Mouse (Mus musculus) limb, embryonic 10.5 days (tissue): ENCODE results near the gene B4galnt1. TPM values are rescaled to one million over a fixed set of nuclear protein-coding genes. Genes with fewer than 3 reads are reported as not detected.
"Not testable (repeated sequence)": the region's sequence is repeated elsewhere in the genome, so short reads cannot be mapped to it uniquely, and the experiment has no call there.

Source experiments
- DNase-seq: peaks from one replicate; pipeline ENCODE4 v3.0.0-alpha.2; 2017; ENCODE audit warnings: low spot score
- H3K27ac ChIP-seq: fragments of 300-500 bp; sonication (generic); 2 replicates; pipeline ENCODE4 v1.5.1; 2016; ENCODE audit warnings: mild to moderate bottlenecking
- H3K27me3 ChIP-seq: fragments of 300-500 bp; sonication (generic); 2 replicates; pipeline ENCODE4 v1.6.1; 2016; ENCODE audit warnings: low read depth, mild to moderate bottlenecking; ENCODE audit not compliant: poor library complexity, severe bottlenecking
- H3K36me3 ChIP-seq: fragments of 300-500 bp; sonication (generic); 2 replicates; pipeline ENCODE4 v1.6.1; 2016; ENCODE audit warnings: mild to moderate bottlenecking, moderate library complexity
- H3K4me1 ChIP-seq: fragments of 300-500 bp; sonication (generic); 2 replicates; pipeline ENCODE4 v1.6.1; 2016
- H3K4me3 ChIP-seq: fragments of 300-500 bp; sonication (generic); 2 replicates; pipeline ENCODE4 v1.5.1; 2016; ENCODE audit warnings: mild to moderate bottlenecking, moderate library complexity
- H3K9me3 ChIP-seq: fragments of 300-500 bp; sonication (generic); replicated peaks from 2 replicates; pipeline ENCODE4 v1.6.1; 2016; ENCODE audit warnings: mild to moderate bottlenecking
- WGBS: fragments of 180-500 bp; shearing (Covaris S2); methylation state at CpG from one replicate; pipeline ENCODE4 v1.1.7; 2016; 5-methylcytosine and 5-hydroxymethylcytosine counted together
- polyA plus RNA-seq: library from polyadenylated mRNA; unstranded; fragments of >200 nt; fragmentation: Nextera tagmentation; extraction: Ambion mirVana; gene quantifications from 2 replicates; pipeline ENCODE4 v1.2.1, GENCODE M21; 2016

The B4galnt1 gene
- polyA plus RNA-seq, 1 experiment from 2014 or later = 2.8 TPM

DNA sequence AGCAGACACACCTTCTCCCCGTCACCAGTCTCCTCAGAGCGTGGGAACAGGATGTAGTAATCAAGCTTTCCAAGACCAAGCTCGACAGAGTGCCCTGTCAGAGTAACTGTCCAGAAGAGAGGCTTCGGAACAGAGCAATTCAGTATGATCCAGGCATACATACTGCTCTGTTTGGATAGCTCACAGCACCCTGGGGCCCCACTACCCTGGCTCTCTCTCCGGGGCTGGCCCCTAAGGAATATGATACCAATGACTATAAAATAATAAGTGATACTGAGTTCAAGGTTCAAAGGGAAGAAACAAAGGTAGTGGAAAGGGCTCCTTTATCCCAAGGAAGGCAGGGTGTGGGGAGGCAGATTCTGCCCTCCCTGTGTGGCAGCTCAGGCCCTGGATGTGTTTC lies 32.6 kb upstream of the B4galnt1 start:
- 63% methylated on average over 5 of the region's 5 CpGs for WGBS
- no peaks in the 10 kb centered on the region for H3K27me3 ChIP-seq
- DNase-seq = no peak

DNA sequence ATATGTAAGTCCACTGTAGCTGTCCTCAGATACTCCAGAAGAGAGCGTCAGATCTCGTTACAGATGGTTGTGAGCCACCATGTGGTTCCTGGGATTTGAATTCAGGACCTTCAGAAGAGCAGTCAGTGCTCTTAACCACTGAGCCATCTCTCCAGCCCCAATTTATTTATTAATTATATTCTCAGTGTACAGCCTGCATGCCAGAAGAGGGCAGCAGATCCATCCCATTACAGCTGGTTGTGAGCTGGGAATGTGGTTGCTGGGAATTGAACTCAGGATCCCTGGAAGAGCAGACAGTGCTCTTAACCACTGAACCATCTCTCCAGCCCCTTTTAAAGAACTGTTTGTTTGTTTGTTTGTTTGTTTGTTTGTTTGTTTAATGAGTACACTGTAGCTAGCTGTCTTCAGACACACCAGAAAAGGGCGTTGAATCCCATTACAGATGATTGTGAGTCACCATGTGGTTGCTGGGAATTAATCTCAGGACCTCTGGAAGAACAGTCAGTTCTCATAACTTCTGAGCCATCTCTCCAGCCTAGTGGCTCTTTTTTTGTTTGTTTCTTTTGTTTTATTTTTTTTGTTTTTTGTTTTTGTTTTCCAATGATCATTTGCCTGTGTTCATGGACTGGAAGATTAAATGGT lies 30.5 kb upstream of the B4galnt1 start:
- 91% methylated on average over 3 of the region's 3 CpGs for WGBS
- H3K27ac ChIP-seq, H3K36me3 ChIP-seq, H3K4me3 ChIP-seq, H3K9me3 ChIP-seq, DNase-seq, H3K4me1 ChIP-seq, H3K27me3 ChIP-seq: not testable (repeated sequence)

More for the DNA sequence above, 32.6 kb upstream of the B4galnt1 start:
- Histone ChIP-seq H3K4me1 (peaks cover 8% of the 10 kb centered on the region), H3K4me3 (no peak overlapping the region), H3K27ac (no peak overlapping the region), H3K9me3 (no peaks in the 10 kb centered on the region), H3K36me3 (no peaks in the 10 kb centered on the region)

DNA sequence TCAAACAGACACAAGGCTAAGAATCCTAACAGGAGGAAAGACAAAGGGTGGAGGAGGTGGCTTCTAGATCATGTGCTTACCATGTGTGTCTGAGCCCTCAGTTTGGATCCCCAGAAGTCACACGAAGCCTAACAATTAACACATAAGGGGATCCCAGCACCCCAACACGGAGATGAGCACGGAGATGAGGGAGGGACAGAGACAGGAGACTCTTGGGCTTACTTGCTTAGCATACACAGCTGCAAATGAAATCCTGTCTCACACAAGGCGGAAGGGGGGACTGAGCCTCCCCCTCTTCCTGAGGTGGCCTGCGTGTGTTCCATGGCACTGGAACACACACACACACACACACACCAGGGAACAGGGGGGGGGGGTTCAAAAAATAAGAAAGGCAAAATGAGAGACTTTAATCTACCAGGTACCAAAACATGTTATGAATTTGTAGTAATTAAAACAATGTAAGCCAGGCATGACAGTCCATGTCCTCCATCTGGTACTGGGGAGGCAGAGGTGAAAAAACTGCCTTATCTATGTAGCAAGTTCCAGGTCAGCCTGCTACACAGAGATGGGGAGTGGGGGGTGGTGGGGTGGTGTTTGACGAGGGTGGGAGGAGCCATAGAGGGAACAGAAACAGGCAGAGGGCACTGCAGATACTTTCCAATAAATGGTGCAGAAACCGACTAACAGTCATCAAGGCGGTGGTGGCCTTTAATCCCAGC lies 29.7 kb upstream of the B4galnt1 start:
- H3K27me3 ChIP-seq = no peaks in the 10 kb centered on the region
- no peaks in the 10 kb centered on the region for H3K9me3 ChIP-seq
- no peak for DNase-seq
- H3K4me1 ChIP-seq = peaks cover 8% of the 10 kb centered on the region
- no peaks in the 10 kb centered on the region for H3K36me3 ChIP-seq
- no peak overlapping the region for H3K4me3 ChIP-seq
- H3K27ac ChIP-seq = no peak overlapping the region
- WGBS = 61% methylated on average over 8 of the region's 8 CpGs

DNA sequence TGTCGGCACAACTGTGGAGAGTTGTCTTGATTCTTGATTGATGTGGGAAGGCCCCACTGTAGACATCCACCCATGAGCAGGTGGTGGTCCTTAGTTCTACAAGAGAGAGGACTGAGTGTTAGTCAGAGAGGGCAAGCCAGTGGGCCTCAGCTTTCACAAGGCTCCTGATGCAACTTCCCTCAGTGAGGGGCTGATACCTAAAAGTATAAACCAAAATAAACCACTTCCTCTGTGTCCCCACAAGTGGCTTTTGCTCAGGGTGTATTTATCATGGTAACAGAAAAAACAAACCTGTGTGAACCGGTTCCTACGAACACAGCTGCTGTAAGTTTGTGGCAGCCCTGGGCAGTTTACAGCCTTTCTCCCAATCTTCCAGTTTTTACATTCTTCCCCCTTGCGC lies 28.5 kb upstream of the B4galnt1 start:
- Histone ChIP-seq H3K27me3 (no peaks in the 10 kb centered on the region), H3K36me3 (no peaks in the 10 kb centered on the region), H3K4me3 (no peak overlapping the region), H3K27ac (no peak overlapping the region), H3K4me1 (peaks cover 8% of the 10 kb centered on the region), H3K9me3 (no peaks in the 10 kb centered on the region)
- no peak for DNase-seq
- WGBS = 88% methylated on average over 4 of the region's 4 CpGs

DNA sequence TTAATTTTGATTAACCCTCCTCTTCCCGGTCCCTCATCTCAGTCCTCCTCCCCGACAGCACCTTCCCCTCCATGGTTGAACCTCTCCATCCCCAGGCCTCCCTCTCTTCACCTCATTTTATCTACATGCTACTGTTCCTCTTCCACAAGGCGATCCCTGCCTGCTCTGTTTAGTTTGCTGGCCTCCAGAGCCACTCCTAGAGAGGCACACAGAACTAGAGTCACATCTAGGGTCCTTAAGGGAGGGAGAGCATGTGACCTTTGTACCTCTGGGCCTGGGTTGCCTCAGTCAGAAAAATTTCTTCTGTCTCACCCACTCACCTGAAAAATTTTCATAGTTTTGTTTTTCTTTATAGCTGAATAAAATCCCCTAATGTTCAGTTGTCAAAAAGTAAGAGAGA lies 27.1 kb upstream of the B4galnt1 start:
- Histone ChIP-seq H3K4me1 (peaks cover 8% of the 10 kb centered on the region), H3K9me3 (no peaks in the 10 kb centered on the region), H3K27me3 (no peaks in the 10 kb centered on the region), H3K27ac (no peak overlapping the region), H3K4me3 (no peak overlapping the region), H3K36me3 (no peaks in the 10 kb centered on the region)
- DNase-seq = no peak
- 89% methylated on average over 3 of the region's 3 CpGs for WGBS

DNA sequence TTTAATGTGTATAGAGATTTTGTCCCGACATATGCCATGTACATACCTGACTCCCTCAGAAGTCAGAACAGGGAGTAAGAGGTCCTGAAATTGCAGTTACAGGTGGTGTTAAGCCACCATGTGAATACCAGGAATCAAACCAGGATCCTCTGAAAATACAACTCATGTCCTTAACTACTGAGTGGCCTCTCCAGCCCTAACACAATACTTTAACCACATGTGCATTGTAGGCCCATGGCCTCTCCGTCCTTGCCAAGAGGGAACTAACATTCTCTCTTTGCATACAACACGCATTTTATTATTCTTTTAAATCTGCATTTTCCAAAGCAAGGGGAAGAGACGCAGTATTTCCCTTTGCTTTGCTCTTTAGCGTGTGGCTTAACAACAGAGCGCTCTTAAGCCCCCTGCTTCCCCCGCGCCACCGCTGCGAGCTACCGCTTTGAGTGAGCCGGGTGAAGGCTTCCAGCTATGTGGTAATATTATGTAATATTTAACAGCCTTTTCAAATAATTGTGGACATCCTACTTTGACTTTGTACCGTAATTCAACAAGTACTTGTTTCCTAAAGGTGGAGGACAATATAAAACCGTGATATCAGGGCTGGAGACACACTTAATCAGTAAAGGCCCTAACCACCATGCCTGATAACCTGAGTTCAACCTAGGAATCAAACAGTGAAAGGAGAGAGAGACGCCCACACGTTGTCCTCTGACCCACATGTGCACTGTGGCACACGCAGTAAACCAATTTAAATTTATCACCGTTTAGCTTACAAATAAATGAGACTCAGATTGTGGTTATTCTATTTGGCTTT lies 26.5 kb upstream of the B4galnt1 start:
- WGBS = 91% methylated on average over 18 of the region's 18 CpGs
- no peak overlapping the region for H3K4me3 ChIP-seq
- H3K27me3 ChIP-seq = no peaks in the 10 kb centered on the region
- no peak overlapping the region for H3K27ac ChIP-seq
- no peaks in the 10 kb centered on the region for H3K9me3 ChIP-seq
- no peaks in the 10 kb centered on the region for H3K36me3 ChIP-seq
- H3K4me1 ChIP-seq = peaks cover 8% of the 10 kb centered on the region
- DNase-seq = no peak

DNA sequence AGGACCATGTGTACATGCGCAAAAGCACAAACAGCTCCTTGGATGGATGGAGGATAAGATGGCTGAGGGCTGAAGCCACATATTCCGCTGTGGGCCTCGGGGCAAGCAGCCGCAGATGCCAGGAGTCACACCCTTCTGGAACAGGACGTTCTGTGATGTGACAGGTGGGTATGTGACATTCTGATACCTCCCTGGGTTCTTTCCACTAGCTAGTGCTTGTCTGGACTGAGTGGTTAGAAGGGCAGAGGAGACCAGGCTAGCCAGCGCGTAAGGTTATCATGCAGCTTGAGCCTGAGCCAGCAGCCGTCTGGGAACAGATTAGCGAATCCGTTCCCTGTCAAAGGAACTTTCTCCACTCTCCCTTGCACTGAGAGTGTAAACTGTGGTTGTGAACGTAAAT lies 24.1 kb upstream of the B4galnt1 start:
- Histone ChIP-seq H3K36me3 (no peaks in the 10 kb centered on the region), H3K4me3 (no peak overlapping the region), H3K9me3 (no peaks in the 10 kb centered on the region), H3K4me1 (0 out of 2 replicates have a peak, but pooled peaks cover 3% of the 10 kb centered on the region), H3K27me3 (no peaks in the 10 kb centered on the region), H3K27ac (no peak overlapping the region)
- no peak for DNase-seq
- WGBS = 89% methylated on average over 11 of the region's 11 CpGs

DNA sequence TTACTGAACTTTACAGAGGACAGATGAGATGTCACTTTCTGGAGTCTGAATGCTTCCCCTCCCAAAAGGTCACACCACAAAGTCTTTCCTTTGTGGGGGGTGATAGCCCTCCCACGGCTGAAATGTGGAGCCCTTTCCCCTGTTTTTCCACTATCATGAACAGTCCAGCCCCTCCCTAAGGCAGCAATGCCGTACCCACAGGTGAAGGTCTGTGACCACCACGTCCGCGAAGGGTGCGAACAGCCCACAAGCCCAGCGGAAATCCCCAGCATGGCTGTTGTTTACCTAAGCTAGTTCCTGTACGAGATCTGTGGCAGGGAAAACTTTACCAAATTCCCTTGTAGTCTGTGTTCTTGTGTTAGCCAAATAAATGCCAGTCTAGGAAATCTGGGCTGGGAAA lies 23.5 kb upstream of the B4galnt1 start:
- no peak overlapping the region for H3K27ac ChIP-seq
- no peaks in the 10 kb centered on the region for H3K9me3 ChIP-seq
- no peak for DNase-seq
- H3K4me1 ChIP-seq = 0 out of 2 replicates have a peak, but pooled peaks cover 3% of the 10 kb centered on the region
- 87% methylated on average over 8 of the region's 8 CpGs for WGBS
- no peak overlapping the region for H3K4me3 ChIP-seq
- no peaks in the 10 kb centered on the region for H3K36me3 ChIP-seq
- H3K27me3 ChIP-seq = no peaks in the 10 kb centered on the region

DNA sequence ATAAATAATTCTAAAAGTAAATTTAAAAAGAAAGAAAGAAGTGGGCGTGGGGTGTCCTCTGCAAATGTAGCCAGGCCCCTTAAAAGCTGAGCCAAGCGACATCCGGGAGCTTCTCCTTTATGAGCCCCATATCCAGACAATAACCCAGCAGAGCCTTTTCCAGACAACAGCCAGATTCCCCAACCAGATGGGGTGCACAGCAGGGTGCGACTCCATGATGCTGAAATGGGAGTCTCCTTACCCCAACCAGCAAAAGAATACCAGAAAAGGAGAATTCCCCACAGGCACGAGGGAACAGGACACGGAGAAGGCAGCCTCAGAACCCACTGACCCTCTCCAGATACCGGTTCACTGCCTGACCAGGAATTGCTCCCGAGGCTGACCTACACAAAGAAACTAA lies 21.8 kb upstream of the B4galnt1 start:
- Histone ChIP-seq H3K27me3 (no peaks in the 10 kb centered on the region), H3K4me1 (0 out of 2 replicates have a peak, but pooled peaks cover 3% of the 10 kb centered on the region), H3K27ac (no peak overlapping the region), H3K36me3 (no peaks in the 10 kb centered on the region), H3K9me3 (no peaks in the 10 kb centered on the region), H3K4me3 (no peak overlapping the region)
- DNase-seq = no peak
- 88% methylated on average over 8 of the region's 8 CpGs for WGBS

DNA sequence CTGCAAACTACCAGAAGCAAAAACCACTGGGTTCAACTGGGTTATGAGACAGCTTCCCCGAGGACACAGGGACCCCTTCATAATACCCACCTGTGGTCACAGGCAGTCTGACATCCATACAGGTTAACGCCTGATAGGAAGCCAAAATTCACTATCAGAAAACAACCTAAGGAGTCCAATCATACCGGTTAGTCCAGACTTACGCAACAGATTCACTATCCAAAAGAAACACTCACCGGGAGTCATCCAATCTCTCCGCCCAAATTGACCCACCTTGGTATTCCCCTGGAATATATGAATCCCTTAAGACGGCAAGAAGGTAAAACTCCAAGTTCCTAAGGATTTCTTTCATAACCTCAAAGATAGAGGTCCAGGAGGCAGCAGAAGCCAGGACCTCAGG lies 20.5 kb upstream of the B4galnt1 start:
- Histone ChIP-seq H3K27ac (no peak overlapping the region), H3K27me3 (no peaks in the 10 kb centered on the region), H3K9me3 (no peaks in the 10 kb centered on the region), H3K36me3 (no peaks in the 10 kb centered on the region), H3K4me1 (0 out of 2 replicates have a peak, but pooled peaks cover 3% of the 10 kb centered on the region), H3K4me3 (no peak overlapping the region)
- no peak for DNase-seq
- WGBS = 96% methylated on average over 7 of the region's 7 CpGs

DNA sequence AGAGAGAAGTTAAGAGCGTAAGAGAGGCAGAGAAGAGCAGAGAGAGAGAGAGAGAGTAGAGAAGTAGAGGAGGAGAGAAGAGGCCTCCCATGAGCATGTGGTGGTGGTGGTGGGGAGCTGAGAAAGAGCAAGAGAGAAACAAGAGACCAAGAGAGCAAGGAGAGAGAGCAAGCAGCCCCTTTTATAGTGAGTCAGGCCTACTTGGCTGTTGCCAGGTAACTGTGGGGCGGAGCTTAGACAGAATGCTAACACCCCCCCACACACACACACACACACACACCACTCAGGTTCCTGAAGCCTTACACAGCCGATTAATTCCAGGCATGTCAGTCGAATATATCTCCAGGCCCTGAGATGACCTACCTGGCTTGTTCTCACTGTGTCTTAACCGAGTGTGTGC lies 19.7 kb upstream of the B4galnt1 start:
- Histone ChIP-seq H3K36me3 (no peaks in the 10 kb centered on the region), H3K27me3 (no peaks in the 10 kb centered on the region), H3K4me1 (0 out of 2 replicates have a peak, but pooled peaks cover 3% of the 10 kb centered on the region), H3K9me3 (no peaks in the 10 kb centered on the region), H3K27ac (no peak overlapping the region), H3K4me3 (no peak overlapping the region)
- 86% methylated on average over 5 of the region's 5 CpGs for WGBS
- DNase-seq = no peak

DNA sequence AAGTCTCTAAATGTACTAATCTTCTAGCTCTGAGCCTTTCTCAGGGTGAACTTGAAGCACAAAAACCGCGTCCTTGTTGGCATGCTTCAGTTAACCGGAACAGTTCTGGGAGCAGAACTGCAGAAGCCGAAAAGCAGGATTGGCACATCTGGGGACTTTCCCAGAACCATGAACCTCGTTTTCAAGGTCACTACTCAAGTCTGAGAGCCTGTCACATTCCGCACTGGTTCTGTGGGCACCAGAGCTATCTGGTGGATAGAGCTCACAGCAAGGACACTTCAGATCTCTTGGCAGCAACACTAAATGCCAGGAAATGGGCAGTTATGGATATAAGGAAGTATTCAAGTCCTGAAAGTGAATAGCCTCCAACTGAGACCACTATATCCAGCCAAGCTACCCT lies 17.9 kb upstream of the B4galnt1 start:
- Histone ChIP-seq H3K4me3 (no peak overlapping the region), H3K36me3 (no peaks in the 10 kb centered on the region), H3K27me3 (no peaks in the 10 kb centered on the region), H3K9me3 (no peaks in the 10 kb centered on the region), H3K4me1 (0 out of 2 replicates have a peak, but pooled peaks cover 3% of the 10 kb centered on the region), H3K27ac (no peak overlapping the region)
- WGBS = 87% methylated on average over 6 of the region's 6 CpGs
- DNase-seq = no peak

DNA sequence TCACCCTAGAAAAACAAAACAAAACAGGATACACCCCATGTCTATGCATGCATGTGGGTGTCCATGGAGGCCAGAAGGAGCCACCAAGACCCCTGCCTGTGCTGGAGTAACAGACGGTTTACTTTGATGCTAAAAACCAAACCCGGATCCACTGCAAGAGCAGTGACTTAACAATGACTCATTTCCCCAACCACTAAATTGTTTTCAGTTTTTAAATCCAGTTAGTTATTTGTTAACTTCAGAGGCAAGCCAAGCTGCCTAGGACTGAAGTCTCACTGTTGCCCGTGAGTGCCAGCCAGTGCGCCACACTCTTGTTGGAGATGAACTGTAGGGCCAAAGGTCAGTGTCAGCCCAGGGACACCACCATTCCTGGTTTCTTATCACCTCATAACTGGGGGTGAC lies 14.6 kb upstream of the B4galnt1 start:
- 85% methylated on average over 4 of the region's 4 CpGs for WGBS
- no peak for DNase-seq
- Histone ChIP-seq H3K4me1 (no peaks in the 10 kb centered on the region), H3K9me3 (no peaks in the 10 kb centered on the region), H3K36me3 (no peaks in the 10 kb centered on the region), H3K27me3 (no peaks in the 10 kb centered on the region), H3K4me3 (no peak overlapping the region), H3K27ac (no peak overlapping the region)
